Mouse (Mus musculus) hindbrain, embryonic 12.5 days (tissue): ENCODE results near the gene Prkar1a. TPM values are rescaled to one million over a fixed set of nuclear protein-coding genes. Genes with fewer than 3 reads are reported as not detected.
"Not testable (repeated sequence)": the region's sequence is repeated elsewhere in the genome, so short reads cannot be mapped to it uniquely, and the experiment has no call there.

Experiments used
- ATAC-seq: fragments of 200-750 bp; cut with Nextera tagmentation; 2 replicates; pipeline ENCODE4 v1.8.0; 2017; ENCODE audit warnings: moderate TSS enrichment; ENCODE audit not compliant: low FRiP score
- H3K27ac ChIP-seq: fragments of 300-500 bp; sonication (generic); 2 replicates; pipeline ENCODE4 v1.5.1; 2016; ENCODE audit warnings: mild to moderate bottlenecking
- H3K27me3 ChIP-seq: fragments of 300-500 bp; sonication (generic); 2 replicates; pipeline ENCODE4 v1.6.1; 2016; ENCODE audit warnings: mild to moderate bottlenecking
- H3K36me3 ChIP-seq: fragments of 300-500 bp; sonication (generic); 2 replicates; pipeline ENCODE4 v1.6.1; 2016; ENCODE audit warnings: mild to moderate bottlenecking
- H3K4me1 ChIP-seq: fragments of 300-500 bp; sonication (generic); 2 replicates; pipeline ENCODE4 v1.6.1; 2016
- H3K4me2 ChIP-seq: fragments of 300-500 bp; sonication (generic); replicated peaks from 2 replicates; pipeline ENCODE4 v1.6.1; 2016; ENCODE audit warnings: mild to moderate bottlenecking
- H3K4me3 ChIP-seq: fragments of 300-500 bp; sonication (generic); 2 replicates; pipeline ENCODE4 v1.5.1; 2016; ENCODE audit warnings: mild to moderate bottlenecking
- H3K9ac ChIP-seq: fragments of 300-500 bp; sonication (generic); 2 replicates; pipeline ENCODE4 v1.6.1; 2016; ENCODE audit warnings: mild to moderate bottlenecking, moderate library complexity
- H3K9me3 ChIP-seq: fragments of 300-500 bp; sonication (generic); replicated peaks from 2 replicates; pipeline ENCODE4 v1.6.1; 2016; ENCODE audit warnings: mild to moderate bottlenecking
- WGBS: fragments of 180-500 bp; shearing (Covaris S2); methylation state at CpG from one replicate; pipeline ENCODE4 v1.1.7; 2016; 5-methylcytosine and 5-hydroxymethylcytosine counted together
- polyA plus RNA-seq: library from polyadenylated mRNA; unstranded; fragments of >200 nt; fragmentation: Nextera tagmentation; extraction: Ambion mirVana; gene quantifications from 2 replicates; pipeline ENCODE4 v1.2.1, GENCODE M21; 2016

Gene Prkar1a
- 450 and 504 TPM in 2 replicates for polyA plus RNA-seq

- Histone ChIP-seq H3K27ac (peak within 1 kb of the TSS; percentile 98), H3K9me3 (no peaks in the 10 kb centered on the region), H3K4me3 (peak within 1 kb of the TSS; percentile 99), H3K9ac (peak within 1 kb of the TSS; percentile 99), H3K4me2 (peak within 1 kb of the TSS; percentile 89), H3K27me3 (no peaks in the 10 kb centered on the region), H3K36me3 (peaks cover 6% of the 10 kb centered on the region; the same call in 1 of the 2 replicates), H3K4me1 (peaks cover 37% of the 10 kb centered on the region)
- no peak for ATAC-seq
- 34% methylated on average over 8 of the region's 8 CpGs for WGBS
Observed at GRCm38 (mm10) chr11:109649206-109649605, at the start of gene Prkar1a. Prkar1a (plus strand) TSS chr11:109649405.

GRCm38 (mm10) chr11:109607600-109607999 lies 41.6 kb upstream of the Prkar1a start:
- Histone ChIP-seq H3K4me2 (no peak overlapping the region), H3K4me1 (peaks cover 19% of the 10 kb centered on the region), H3K36me3 (no peaks in the 10 kb centered on the region), H3K9me3 (no peaks in the 10 kb centered on the region), H3K9ac (no peak overlapping the region), H3K27ac (no peak overlapping the region), H3K4me3 (no peak overlapping the region), H3K27me3 (0 out of 2 replicates have a peak, but pooled peaks cover 4% of the 10 kb centered on the region)
- 85% methylated on average over 6 of the region's 6 CpGs for WGBS
- no peak for ATAC-seq

GRCm38 (mm10) chr11:109608976-109609625 lies 40.1 kb upstream of the Prkar1a start:
- no peak overlapping the region for H3K9ac ChIP-seq
- 0 out of 2 replicates have a peak, but pooled peaks cover 4% of the 10 kb centered on the region for H3K27me3 ChIP-seq
- peaks cover 19% of the 10 kb centered on the region for H3K4me1 ChIP-seq
- H3K9me3 ChIP-seq = no peaks in the 10 kb centered on the region
- WGBS = 73% methylated on average over 6 of the region's 6 CpGs
- no peak overlapping the region for H3K4me3 ChIP-seq
- no peak overlapping the region for H3K4me2 ChIP-seq
- H3K27ac ChIP-seq = no peak overlapping the region
- ATAC-seq = no peak
- no peaks in the 10 kb centered on the region for H3K36me3 ChIP-seq

GRCm38 (mm10) chr11:109610046-109610794 lies 39.0 kb upstream of the Prkar1a start:
- H3K4me1 ChIP-seq = peaks cover 19% of the 10 kb centered on the region
- peak overlapping the region; percentile 90 for H3K4me2 ChIP-seq
- H3K9ac ChIP-seq = peak overlapping the region; percentile 78
- H3K27me3 ChIP-seq = 0 out of 2 replicates have a peak, but pooled peaks cover 4% of the 10 kb centered on the region
- peak overlapping the region; percentile 62 for H3K4me3 ChIP-seq
- no peaks in the 10 kb centered on the region for H3K36me3 ChIP-seq
- no peak for ATAC-seq
- WGBS = 20% methylated on average over 9 of the region's 9 CpGs
- H3K27ac ChIP-seq = no peak overlapping the region
- H3K9me3 ChIP-seq = no peaks in the 10 kb centered on the region

- Histone ChIP-seq H3K27ac (peak overlapping the region; percentile 71), H3K9me3 (no peaks in the 10 kb centered on the region), H3K4me2 (peak overlapping the region; percentile 90), H3K4me3 (peak overlapping the region; percentile 62), H3K9ac (peak overlapping the region; percentile 78), H3K36me3 (no peaks in the 10 kb centered on the region), H3K27me3 (0 out of 2 replicates have a peak, but pooled peaks cover 4% of the 10 kb centered on the region), H3K4me1 (peaks cover 19% of the 10 kb centered on the region)
- ATAC-seq = no peak
- WGBS = under 1% methylated on average over 26 of the region's 26 CpGs
Observed at GRCm38 (mm10) chr11:109610795-109611302, 38.4 kb upstream of the Prkar1a start.

- H3K9me3 ChIP-seq = no peaks in the 10 kb centered on the region
- peaks cover 19% of the 10 kb centered on the region for H3K4me1 ChIP-seq
- H3K27me3 ChIP-seq = 0 out of 2 replicates have a peak, but pooled peaks cover 4% of the 10 kb centered on the region
- H3K27ac ChIP-seq = peak within 1 kb of the TSS; percentile 71
- peak within 1 kb of the TSS; percentile 62 for H3K4me3 ChIP-seq
- ATAC-seq = peak; percentile 98
- no peaks in the 10 kb centered on the region for H3K36me3 ChIP-seq
- H3K9ac ChIP-seq = peak within 1 kb of the TSS; percentile 78
- under 1% methylated on average over 48 of the region's 58 CpGs for WGBS
- peak within 1 kb of the TSS; percentile 90 for H3K4me2 ChIP-seq
Observed at GRCm38 (mm10) chr11:109611303-109612149, 37.7 kb upstream of the Prkar1a start, which contains the start of gene Wipi1. Wipi1 (minus strand) TSS chr11:109611967.

GRCm38 (mm10) chr11:109612871-109613529 lies 36.2 kb upstream of the Prkar1a start:
- Histone ChIP-seq H3K4me2 (no peak overlapping the region), H3K36me3 (no peaks in the 10 kb centered on the region), H3K4me1 (peaks cover 19% of the 10 kb centered on the region), H3K27me3 (0 out of 2 replicates have a peak, but pooled peaks cover 4% of the 10 kb centered on the region), H3K27ac (no peak overlapping the region), H3K4me3 (no peak overlapping the region), H3K9me3 (no peaks in the 10 kb centered on the region), H3K9ac (no peak overlapping the region)
- 73% methylated on average over 7 of the region's 7 CpGs for WGBS
- ATAC-seq = no peak

GRCm38 (mm10) chr11:109615286-109615685 lies 33.9 kb upstream of the Prkar1a start:
- Histone ChIP-seq H3K36me3 (no peaks in the 10 kb centered on the region), H3K4me3 (no peak overlapping the region), H3K27ac (no peak overlapping the region), H3K27me3 (no peaks in the 10 kb centered on the region), H3K9ac (no peak overlapping the region), H3K9me3 (no peaks in the 10 kb centered on the region), H3K4me2 (no peak overlapping the region), H3K4me1 (peaks cover 11% of the 10 kb centered on the region)
- WGBS = 78% methylated on average over 9 of the region's 9 CpGs
- ATAC-seq = no peak

GRCm38 (mm10) chr11:109616352-109616751 lies 32.9 kb upstream of the Prkar1a start:
- 84% methylated on average over 4 of the region's 4 CpGs for WGBS

GRCm38 (mm10) chr11:109616766-109617165 lies 32.4 kb upstream of the Prkar1a start:
- 0 out of 2 replicates have a peak, but pooled peaks cover 4% of the 10 kb centered on the region for H3K4me1 ChIP-seq
- 65% methylated on average over 4 of the region's 4 CpGs for WGBS
- H3K36me3 ChIP-seq = no peaks in the 10 kb centered on the region
- no peak for ATAC-seq
- no peak overlapping the region for H3K9ac ChIP-seq
- H3K27ac ChIP-seq = no peak overlapping the region
- H3K4me3 ChIP-seq = no peak overlapping the region
- no peak overlapping the region for H3K4me2 ChIP-seq
- no peaks in the 10 kb centered on the region for H3K9me3 ChIP-seq
- H3K27me3 ChIP-seq = no peaks in the 10 kb centered on the region

More at GRCm38 (mm10) chr11:109616352-109616751, 32.9 kb upstream of the Prkar1a start:
- 0 out of 2 replicates have a peak, but pooled peaks cover 4% of the 10 kb centered on the region for H3K4me1 ChIP-seq
- no peak for ATAC-seq
- H3K4me2 ChIP-seq = no peak overlapping the region
- no peaks in the 10 kb centered on the region for H3K36me3 ChIP-seq
- H3K4me3 ChIP-seq = no peak overlapping the region
- H3K27ac ChIP-seq = no peak overlapping the region
- no peak overlapping the region for H3K9ac ChIP-seq
- H3K9me3 ChIP-seq = no peaks in the 10 kb centered on the region
- no peaks in the 10 kb centered on the region for H3K27me3 ChIP-seq

GRCm38 (mm10) chr11:109619055-109619454 lies 30.1 kb upstream of the Prkar1a start:
- not testable (repeated sequence) for H3K27ac ChIP-seq, ATAC-seq, H3K27me3 ChIP-seq, H3K9ac ChIP-seq, H3K4me2 ChIP-seq, H3K9me3 ChIP-seq, H3K4me3 ChIP-seq, H3K4me1 ChIP-seq, H3K36me3 ChIP-seq
- WGBS = 33% methylated on average over 8 of the region's 8 CpGs
